Mouse (Mus musculus): ENCODE measurements around the gene Ttf1.

DNA sequence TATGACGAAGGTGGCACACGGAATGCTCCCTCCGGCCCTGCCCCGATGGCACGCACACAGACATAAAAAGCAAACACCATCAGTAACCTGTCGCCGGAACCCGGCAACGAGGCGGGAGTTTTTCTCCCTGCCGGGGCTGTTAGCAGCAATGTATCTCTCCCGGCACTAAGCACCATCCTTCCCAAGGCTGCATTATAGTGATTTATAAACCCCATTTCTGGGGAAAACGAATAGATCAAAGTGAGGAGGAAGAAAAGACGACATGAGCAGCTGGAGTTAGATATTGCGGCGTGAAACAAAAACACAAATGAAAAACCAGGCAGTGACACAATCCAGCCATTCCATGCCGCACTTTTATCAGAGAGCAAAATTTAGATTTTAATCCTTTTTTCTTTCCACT, 39.0 kb upstream of the Ttf1 start:
- TF ChIP-seq POLR2A (IDR thresholded peaks at IDR 0.05; ENCODE audit: low read depth, low read length), result no peak
- TF ChIP-seq CTCF (IDR thresholded peaks at IDR 0.05; ENCODE audit: extremely low read depth, insufficient read length, insufficient replicate concordance, low read depth, low read length), result no peak
